Comparison of ENCODE assay signal across 17 mouse cellular contexts in genomic region chr4:120212812-120213211, GRCm38 (mm10). TPM values are rescaled to one million over a fixed set of nuclear protein-coding genes. Genes with fewer than 3 reads are reported as not detected.
DNase-seq lines count a peak whose midpoint lies in the region; ATAC-seq and TF ChIP-seq lines count a peak whose summit lies in the region.
"Had no signal": no experiment of that assay in that cellular context is flagged by ENCODE, and none has a peak within 500 bp of the region (broad histone marks: within the 10 kb centered on the region; RNA-seq: fewer than 3 reads in every experiment).

No protein-coding gene starts in this region.

- no peak for TF ChIP-seq POLR2A in brain, embryonic 14.5 days (IDR thresholded peaks at IDR 0.05; ENCODE audit: borderline replicate concordance, extremely low read depth, insufficient read depth, insufficient read length, poor library complexity, severe bottlenecking)

- peaks cover 11% of the 10 kb centered on the region for H3K4me1 ChIP-seq in hindbrain, embryonic 13.5 days (replicated peaks)
- H3K4me1 ChIP-seq in hindbrain, embryonic 12.5 days = peaks cover 13% of the 10 kb centered on the region
- H3K4me1 ChIP-seq in embryonic facial prominence, embryonic 14.5 days (ENCODE audit: control insufficient read depth, insufficient read depth, low read length) = peaks cover 6% of the 10 kb centered on the region
- peaks cover 8% of the 10 kb centered on the region; the same call in 1 of the 2 replicates for H3K4me1 ChIP-seq in stomach, embryonic 15.5 days

- no peaks in the 10 kb centered on the region for H3K9me3 ChIP-seq in hindbrain, embryonic 13.5 days
- no peaks in the 10 kb centered on the region for H3K9me3 ChIP-seq in hindbrain, embryonic 12.5 days (replicated peaks)
- H3K9me3 ChIP-seq in embryonic facial prominence, embryonic 14.5 days (ENCODE audit: control insufficient read depth, low read length) = no peaks in the 10 kb centered on the region
- H3K9me3 ChIP-seq in stomach, embryonic 15.5 days = no peaks in the 10 kb centered on the region
- H3K9me3 ChIP-seq: embryonic facial prominence, embryonic 12.5 days had no signal

- peak overlapping the region; percentile 24; the same call in 1 of the 2 replicates for H3K9ac ChIP-seq in hindbrain, embryonic 13.5 days
- H3K9ac ChIP-seq in hindbrain, embryonic 12.5 days = no peak overlapping the region
- H3K9ac ChIP-seq in embryonic facial prominence, embryonic 14.5 days (ENCODE audit: low read depth, low read length) = no peak overlapping the region; the same call in 1 of the 2 replicates
- H3K9ac ChIP-seq in stomach, embryonic 15.5 days = no peak overlapping the region
- H3K9ac ChIP-seq: embryonic facial prominence, embryonic 12.5 days had no signal

- no peak for ATAC-seq in hindbrain, embryonic 13.5 days (ENCODE audit: low FRiP score)
- ATAC-seq in hindbrain, embryonic 12.5 days (ENCODE audit: low FRiP score) = no peak
- ATAC-seq in embryonic facial prominence, embryonic 14.5 days (ENCODE audit: low read depth) = no peak
- no peak for ATAC-seq in stomach, embryonic 15.5 days (ENCODE audit: insufficient read depth, low FRiP score, low read depth)

- no peak overlapping the region for H3K4me3 ChIP-seq in hindbrain, embryonic 13.5 days
- no peak overlapping the region for H3K4me3 ChIP-seq in hindbrain, embryonic 12.5 days
- no peak overlapping the region for H3K4me3 ChIP-seq in embryonic facial prominence, embryonic 14.5 days (ENCODE audit: low read depth, low read length)
- H3K4me3 ChIP-seq in stomach, embryonic 15.5 days (replicated peaks) = no peak overlapping the region
- H3K4me3 ChIP-seq: embryonic facial prominence, embryonic 12.5 days had no signal

- peak; percentile 61 for DNase-seq in brain, embryonic 14.5 days (ENCODE audit: low read depth)
- no peak for DNase-seq in embryonic facial prominence, embryonic 14.5 days (ENCODE audit: low spot score)
- DNase-seq in left cerebral cortex, adult 9 months (ENCODE audit: low spot score in 2 of 2) = no peak
- DNase-seq in thymus, adult 18-20 months = no peak
- DNase-seq: adrenal gland, adult 2 months; cerebellum, adult 9-11 months; gastrocnemius, postnatal 25 days; kidney, adult 11 months; kidney, postnatal 10 days; lung, adult 18-20 months had no signal

- H3K4me2 ChIP-seq in hindbrain, embryonic 13.5 days = no peak overlapping the region
- no peak overlapping the region for H3K4me2 ChIP-seq in hindbrain, embryonic 12.5 days (replicated peaks)
- no peak overlapping the region for H3K4me2 ChIP-seq in embryonic facial prominence, embryonic 14.5 days (ENCODE audit: low read depth, low read length)
- H3K4me2 ChIP-seq in stomach, embryonic 15.5 days = no peak overlapping the region
- H3K4me2 ChIP-seq: liver, embryonic 11.5 days had no signal

- no peaks in the 10 kb centered on the region; the same call in 1 of the 2 replicates for H3K27me3 ChIP-seq in hindbrain, embryonic 13.5 days
- no peaks in the 10 kb centered on the region for H3K27me3 ChIP-seq in hindbrain, embryonic 12.5 days
- no peaks in the 10 kb centered on the region for H3K27me3 ChIP-seq in embryonic facial prominence, embryonic 14.5 days (replicated peaks; ENCODE audit: control insufficient read depth, insufficient read depth, low read length)
- no peaks in the 10 kb centered on the region for H3K27me3 ChIP-seq in stomach, embryonic 15.5 days (replicated peaks)
- H3K27me3 ChIP-seq: embryonic facial prominence, embryonic 12.5 days had no signal

- H3K27ac ChIP-seq in hindbrain, embryonic 13.5 days = no peak overlapping the region
- H3K27ac ChIP-seq in hindbrain, embryonic 12.5 days = no peak overlapping the region
- H3K27ac ChIP-seq in embryonic facial prominence, embryonic 14.5 days (replicated peaks; ENCODE audit: low read depth, low read length) = peak overlapping the region; percentile 33; the same call in 1 of the 2 replicates
- peak overlapping the region; percentile 59 for H3K27ac ChIP-seq in stomach, embryonic 15.5 days
- H3K27ac ChIP-seq: embryonic facial prominence, embryonic 12.5 days had no signal

- no peaks in the 10 kb centered on the region for H3K36me3 ChIP-seq in hindbrain, embryonic 13.5 days
- no peaks in the 10 kb centered on the region for H3K36me3 ChIP-seq in hindbrain, embryonic 12.5 days
- H3K36me3 ChIP-seq in embryonic facial prominence, embryonic 14.5 days (ENCODE audit: control insufficient read depth, insufficient read depth, low read length) = no peaks in the 10 kb centered on the region
- no peaks in the 10 kb centered on the region for H3K36me3 ChIP-seq in stomach, embryonic 15.5 days
- H3K36me3 ChIP-seq: embryonic facial prominence, embryonic 12.5 days had no signal

- TF ChIP-seq CTCF in brain, embryonic 14.5 days (IDR thresholded peaks at IDR 0.05; ENCODE audit: borderline replicate concordance, extremely low read depth, insufficient read depth, insufficient read length) = no peak

- WGBS in hindbrain, embryonic 13.5 days = 47% methylated on average over 3 of the region's 3 CpGs
- WGBS in hindbrain, embryonic 12.5 days = 44% methylated on average over 3 of the region's 3 CpGs
- WGBS in embryonic facial prominence, embryonic 14.5 days = 14% methylated on average over 3 of the region's 3 CpGs
- whole genome bisulfite sequencing in stomach, embryonic 15.5 days = 33% methylated on average over 3 of the region's 3 CpGs

RNA-seq across cellular contexts. Expression of gene Edn2, which starts 51.8 kb away (rescaled TPM):
- polyA plus RNA-seq in hindbrain, embryonic 13.5 days (2015; fragmentation: Nextera tagmentation; extraction: Ambion mirVana) = 0.12 TPM in 1 of 2 replicates, not detected in the other
- polyA plus RNA-seq in hindbrain, embryonic 12.5 days (2016; fragmentation: Nextera tagmentation; extraction: Ambion mirVana) = not detected in 2 replicates
- 0.30 TPM in 1 of 2 replicates, not detected in the other for polyA plus RNA-seq in brain, embryonic 14.5 days (2012; rRNA removed)
- 3.0 and 4.0 TPM in 2 replicates for polyA plus RNA-seq in embryonic facial prominence, embryonic 14.5 days (2014; fragmentation: Nextera tagmentation; extraction: Ambion mirVana)
- polyA plus RNA-seq in stomach, embryonic 15.5 days (2015; fragmentation: Nextera tagmentation; extraction: Ambion mirVana) = 3.7 and 3.8 TPM in 2 replicates
- polyA plus RNA-seq: adrenal gland, adult 2 months; C2C12; hindbrain, embryonic 11.5 days had no signal

Comparison
In these comparisons a context has a peak if more than half of its experiments do, and no peak if none do; other contexts are left out.
1. H3K27ac ChIP-seq: peak in embryonic facial prominence, embryonic 14.5 days (single experiment) and stomach, embryonic 15.5 days (single experiment); none in hindbrain, embryonic 13.5 days (single experiment) and hindbrain, embryonic 12.5 days (single experiment).